Mouse (Mus musculus) spleen, adult 2 months (tissue): ENCODE results near the gene Pbx1.

Experiments
- CTCF ChIP-seq: fragments of 200-500 bp; IDR thresholded peaks from 2 replicates; pipeline ENCODE4 v1.5.1; 2011; ENCODE audit warnings: mild to moderate bottlenecking, inconsistent platforms; ENCODE audit not compliant: insufficient read depth, insufficient read length, insufficient replicate concordance; ENCODE audit errors: extremely low read depth
- POLR2A ChIP-seq: fragments of 200-500 bp; IDR thresholded peaks from 2 replicates; pipeline ENCODE4 v1.6.1; 2011; ENCODE audit warnings: low read depth, low read length, inconsistent platforms

- TF ChIP-seq CTCF (no peak), POLR2A (no peak)
These were observed 106.3 kb downstream of the Pbx1 start for GRCm38 (mm10) chr1:168325786-168326185.
